Mouse (Mus musculus): ENCODE data around the gene Gse1. TPM values are rescaled to one million over a fixed set of nuclear protein-coding genes. Genes with fewer than 3 reads are reported as not detected.

The Gse1 gene
- polyA plus RNA-seq, 1 experiment from 2014 or later = 23.9 TPM

DNA sequence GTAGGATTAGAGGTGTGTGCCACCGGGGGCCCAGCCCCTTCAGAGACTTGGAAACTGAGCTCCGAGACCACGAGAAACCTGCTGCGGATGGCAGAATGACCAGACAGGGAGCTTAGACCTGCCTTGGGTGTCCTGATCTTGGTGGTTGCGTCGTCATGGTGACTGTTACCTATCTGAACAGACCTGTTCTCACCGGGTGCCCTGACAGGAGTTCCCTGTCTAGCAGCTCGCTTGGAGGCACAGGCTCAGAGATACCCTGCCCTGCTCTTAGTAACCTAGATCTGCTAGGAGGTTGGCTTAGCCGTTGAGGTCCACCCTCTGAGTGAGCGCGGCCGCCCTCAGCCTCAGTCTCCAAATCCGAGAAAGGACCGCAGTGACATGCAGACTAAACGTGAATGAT, 292.0 kb downstream of the Gse1 start:
- ATAC-seq (ENCODE audit: low FRiP score) (no peak), DNase-seq (ENCODE audit: low spot score) (no peak)
- no peaks in the 10 kb centered on the region for H3K27me3 ChIP-seq (ENCODE audit: control insufficient read depth, insufficient read depth, low read length)
- no peaks in the 10 kb centered on the region for H3K9me3 ChIP-seq (ENCODE audit: control insufficient read depth, low read length)
- H3K4me2 ChIP-seq (replicated peaks) = peak overlapping the region; percentile 33
- WGBS = 70% methylated on average over 15 of the region's 15 CpGs
- no peaks in the 10 kb centered on the region for H3K36me3 ChIP-seq (replicated peaks; ENCODE audit: control insufficient read depth, insufficient read depth)
- H3K4me1 ChIP-seq (replicated peaks; ENCODE audit: control insufficient read depth, insufficient read depth, low read length) = peaks cover 80% of the 10 kb centered on the region
- no peak overlapping the region for H3K9ac ChIP-seq
- H3K4me3 ChIP-seq (replicated peaks; ENCODE audit: low read length) = no peak overlapping the region
- H3K27ac ChIP-seq = peak overlapping the region; percentile 79

DNA sequence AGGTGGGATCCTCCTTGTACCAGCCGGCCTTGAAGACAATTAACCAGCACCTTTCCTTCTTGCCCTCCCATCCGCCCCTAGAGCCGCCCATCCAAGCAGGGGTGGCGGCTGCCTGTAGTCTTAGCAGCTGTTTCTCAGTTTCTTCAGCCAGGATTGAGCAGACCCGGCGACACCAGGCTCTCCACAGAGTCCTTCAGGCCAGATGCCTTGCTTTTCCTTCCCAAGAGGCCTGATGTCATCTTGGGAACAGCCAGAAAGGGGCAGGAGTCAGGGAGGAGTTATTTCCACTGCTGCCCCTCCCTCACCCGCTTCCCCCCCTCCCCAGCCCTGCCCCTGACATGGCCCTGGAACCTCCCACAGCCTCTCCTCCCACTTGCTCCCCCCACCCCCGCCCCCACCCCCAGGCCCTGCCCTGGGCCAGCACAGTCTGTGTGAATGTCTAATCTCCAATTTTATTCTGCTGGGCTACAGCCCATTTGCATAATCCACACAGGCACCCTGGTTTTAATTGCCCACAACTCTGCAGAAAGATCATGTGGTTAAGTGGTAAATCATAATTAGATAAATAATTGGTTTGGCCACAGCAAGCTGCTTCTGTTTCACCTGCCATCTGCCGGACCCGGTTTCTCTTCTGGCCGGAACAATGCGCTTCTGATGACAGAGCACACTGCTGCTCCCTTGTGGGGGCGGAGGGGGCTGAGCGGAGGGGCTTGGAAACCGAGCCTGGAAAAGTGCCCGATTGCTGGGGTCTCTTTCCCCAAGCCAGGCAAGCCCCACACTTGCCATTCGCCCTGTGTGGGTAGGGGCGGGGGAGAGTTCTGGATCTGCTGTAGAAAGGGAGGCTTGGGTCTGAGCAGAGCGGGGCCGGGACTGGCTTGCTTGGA, 292.7 kb downstream of the Gse1 start:
- peak; percentile 78 for ATAC-seq (ENCODE audit: low FRiP score)
- Histone ChIP-seq H3K4me3 (replicated peaks; ENCODE audit: low read length) (no peak overlapping the region), H3K27ac (peak overlapping the region; percentile 79), H3K4me2 (replicated peaks) (peak overlapping the region; percentile 33), H3K4me1 (replicated peaks; ENCODE audit: control insufficient read depth, insufficient read depth, low read length) (peaks cover 86% of the 10 kb centered on the region), H3K9me3 (ENCODE audit: control insufficient read depth, low read length) (no peaks in the 10 kb centered on the region), H3K27me3 (ENCODE audit: control insufficient read depth, insufficient read depth, low read length) (no peaks in the 10 kb centered on the region), H3K36me3 (replicated peaks; ENCODE audit: control insufficient read depth, insufficient read depth) (no peaks in the 10 kb centered on the region), H3K9ac (peak overlapping the region; percentile 21; the same call in 1 of the 2 replicates)
- DNase-seq (ENCODE audit: low spot score) = peak; percentile 81
- 7% methylated on average over 20 of the region's 20 CpGs for WGBS

DNA sequence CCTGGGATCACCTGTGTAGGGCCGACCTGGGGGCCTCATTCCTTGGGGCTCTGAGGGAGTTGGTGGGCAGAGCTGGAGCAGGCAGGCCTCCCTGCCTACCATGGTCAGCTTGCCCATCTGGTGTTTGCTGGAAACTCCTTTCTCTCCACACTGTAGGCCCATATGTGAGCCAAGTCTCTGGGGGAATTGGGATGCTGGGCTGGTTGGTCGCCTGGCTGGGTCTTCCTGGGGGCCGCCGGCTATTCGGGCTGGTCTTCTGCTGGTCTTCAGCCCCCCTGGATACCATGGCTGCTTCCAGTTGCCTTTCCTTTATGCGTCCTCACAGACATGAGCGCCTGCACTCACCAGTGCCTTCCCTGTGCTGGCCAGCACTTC, 293.3 kb downstream of the Gse1 start:
- ATAC-seq (ENCODE audit: low FRiP score) (no peak; the same call in 1 of the 2 replicates), DNase-seq (ENCODE audit: low spot score) (no peak)
- WGBS = 22% methylated on average over 7 of the region's 7 CpGs
- no peaks in the 10 kb centered on the region for H3K27me3 ChIP-seq (ENCODE audit: control insufficient read depth, insufficient read depth, low read length)
- peak overlapping the region; percentile 79 for H3K27ac ChIP-seq
- H3K4me1 ChIP-seq (replicated peaks; ENCODE audit: control insufficient read depth, insufficient read depth, low read length) = peaks cover 86% of the 10 kb centered on the region
- no peaks in the 10 kb centered on the region for H3K9me3 ChIP-seq (ENCODE audit: control insufficient read depth, low read length)
- peak overlapping the region; percentile 21; the same call in 1 of the 2 replicates for H3K9ac ChIP-seq
- H3K4me2 ChIP-seq (replicated peaks) = peak overlapping the region; percentile 33
- H3K36me3 ChIP-seq (replicated peaks; ENCODE audit: control insufficient read depth, insufficient read depth) = no peaks in the 10 kb centered on the region
- no peak overlapping the region for H3K4me3 ChIP-seq (replicated peaks; ENCODE audit: low read length)

DNA sequence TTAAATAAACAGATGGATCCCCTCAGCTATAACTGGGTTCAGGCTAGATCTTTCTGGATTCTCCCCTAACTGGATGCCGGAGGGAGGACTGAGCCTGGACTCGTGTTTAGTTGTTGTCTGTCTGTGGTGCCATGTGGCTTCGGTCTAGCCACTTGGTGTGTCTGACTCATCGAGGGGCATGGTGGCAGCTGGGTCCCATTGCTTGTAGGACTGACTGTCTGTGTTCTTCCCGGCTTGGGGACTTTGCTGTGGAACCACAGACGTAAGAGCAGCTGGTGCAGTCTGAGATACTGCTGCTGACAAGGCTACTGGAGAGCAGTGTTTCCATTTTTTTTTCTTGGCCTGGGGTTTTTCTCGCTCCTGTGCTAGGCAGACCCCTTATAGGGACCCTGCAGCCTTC, 295.4 kb downstream of the Gse1 start:
- WGBS = 47% methylated on average over 7 of the region's 7 CpGs
- Histone ChIP-seq H3K27ac (peak overlapping the region; percentile 47), H3K4me2 (replicated peaks) (no peak overlapping the region), H3K4me1 (replicated peaks; ENCODE audit: control insufficient read depth, insufficient read depth, low read length) (peaks cover 87% of the 10 kb centered on the region), H3K36me3 (replicated peaks; ENCODE audit: control insufficient read depth, insufficient read depth) (no peaks in the 10 kb centered on the region), H3K4me3 (replicated peaks; ENCODE audit: low read length) (no peak overlapping the region), H3K27me3 (ENCODE audit: control insufficient read depth, insufficient read depth, low read length) (no peaks in the 10 kb centered on the region), H3K9me3 (ENCODE audit: control insufficient read depth, low read length) (no peaks in the 10 kb centered on the region), H3K9ac (no peak overlapping the region)
- ATAC-seq (ENCODE audit: low FRiP score) (no peak), DNase-seq (ENCODE audit: low spot score) (no peak)

DNA sequence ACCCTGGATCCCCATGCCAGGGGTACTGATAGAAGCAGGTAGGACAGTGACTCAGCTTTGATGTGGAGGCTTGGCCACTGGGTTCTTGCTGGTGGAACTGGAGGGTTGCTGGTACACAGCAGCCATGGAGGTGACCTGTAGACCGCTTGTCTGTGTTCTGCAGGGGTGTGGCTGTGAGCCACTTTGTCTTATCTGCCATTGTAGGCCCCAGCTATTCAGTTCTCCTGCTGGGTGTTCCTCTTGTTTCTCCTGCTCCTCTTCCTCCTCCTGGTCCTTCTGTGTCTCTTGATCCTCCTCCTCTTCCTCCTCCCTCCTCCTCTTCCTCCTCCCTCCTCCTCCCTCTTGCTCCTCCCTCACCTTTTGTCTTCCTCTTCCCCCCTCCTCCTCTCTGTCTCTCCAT, 296.9 kb downstream of the Gse1 start:
- DNase-seq (ENCODE audit: low spot score) (no peak), ATAC-seq (ENCODE audit: low FRiP score) (no peak)
- Histone ChIP-seq H3K4me3 (replicated peaks; ENCODE audit: low read length) (no peak overlapping the region), H3K4me1 (replicated peaks; ENCODE audit: control insufficient read depth, insufficient read depth, low read length) (peaks cover 79% of the 10 kb centered on the region), H3K36me3 (replicated peaks; ENCODE audit: control insufficient read depth, insufficient read depth) (no peaks in the 10 kb centered on the region), H3K27me3 (ENCODE audit: control insufficient read depth, insufficient read depth, low read length) (no peaks in the 10 kb centered on the region), H3K4me2 (replicated peaks) (no peak overlapping the region), H3K9ac (no peak overlapping the region), H3K9me3 (ENCODE audit: control insufficient read depth, low read length) (no peaks in the 10 kb centered on the region), H3K27ac (no peak overlapping the region)
- 67% methylated on average over 1 of the region's 1 CpGs for WGBS

DNA sequence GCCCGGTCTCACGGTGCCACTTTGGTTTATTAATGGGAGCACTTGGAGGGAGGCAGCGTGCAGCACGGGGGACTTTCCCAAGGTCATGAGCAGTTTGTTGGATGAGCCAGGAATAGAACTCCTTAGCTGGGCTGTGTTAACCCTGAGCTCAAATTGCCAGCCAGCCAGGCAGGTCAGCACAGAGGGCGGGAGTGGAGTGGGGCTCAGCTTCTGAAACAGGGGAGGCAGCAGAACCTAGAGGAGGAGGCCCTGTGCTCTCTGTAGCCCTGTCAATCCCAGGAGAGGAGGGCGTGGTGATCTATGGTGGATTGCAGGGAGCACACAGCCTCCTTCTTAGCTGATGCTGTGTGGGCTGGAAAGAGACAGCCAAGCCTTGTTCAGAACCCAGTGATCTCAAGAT, 297.6 kb downstream of the Gse1 start:
- Histone ChIP-seq H3K27ac (no peak overlapping the region), H3K4me1 (replicated peaks; ENCODE audit: control insufficient read depth, insufficient read depth, low read length) (peaks cover 72% of the 10 kb centered on the region), H3K9ac (no peak overlapping the region), H3K4me3 (replicated peaks; ENCODE audit: low read length) (no peak overlapping the region), H3K4me2 (replicated peaks) (no peak overlapping the region), H3K36me3 (replicated peaks; ENCODE audit: control insufficient read depth, insufficient read depth) (no peaks in the 10 kb centered on the region), H3K27me3 (ENCODE audit: control insufficient read depth, insufficient read depth, low read length) (no peaks in the 10 kb centered on the region), H3K9me3 (ENCODE audit: control insufficient read depth, low read length) (no peaks in the 10 kb centered on the region)
- ATAC-seq (ENCODE audit: low FRiP score) (no peak), DNase-seq (ENCODE audit: low spot score) (no peak)
- 43% methylated on average over 6 of the region's 6 CpGs for WGBS

DNA sequence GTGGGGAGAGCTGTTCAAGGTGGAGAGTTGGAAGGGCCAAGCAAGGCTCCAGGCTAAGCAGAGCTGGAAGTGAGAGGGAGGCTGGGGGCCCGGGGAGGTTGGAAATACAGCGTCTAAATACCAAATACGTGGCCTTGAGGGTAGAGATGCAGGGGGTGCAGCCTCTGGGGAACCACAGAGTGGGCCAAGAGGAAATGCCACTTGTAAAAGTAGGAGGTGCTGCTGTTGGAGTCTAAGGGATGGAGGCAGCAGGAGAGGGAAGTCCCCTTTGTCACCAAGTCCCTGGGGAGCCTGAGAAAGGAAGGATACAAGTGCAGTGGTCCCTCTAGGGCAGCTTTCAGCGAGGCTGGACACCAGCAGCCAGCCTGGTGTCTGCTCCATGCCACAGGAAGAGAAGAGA, 298.3 kb downstream of the Gse1 start:
- DNase-seq (ENCODE audit: low spot score) (no peak), ATAC-seq (ENCODE audit: low FRiP score) (no peak)
- 0 out of 2 replicates have a peak overlapping the region, but pooled peaks have one; percentile 24 for H3K9ac ChIP-seq
- WGBS = 35% methylated on average over 4 of the region's 4 CpGs
- no peaks in the 10 kb centered on the region for H3K36me3 ChIP-seq (replicated peaks; ENCODE audit: control insufficient read depth, insufficient read depth)
- H3K4me2 ChIP-seq (replicated peaks) = no peak overlapping the region
- no peak overlapping the region for H3K27ac ChIP-seq
- H3K9me3 ChIP-seq (ENCODE audit: control insufficient read depth, low read length) = no peaks in the 10 kb centered on the region
- H3K4me3 ChIP-seq (replicated peaks; ENCODE audit: low read length) = no peak overlapping the region
- H3K27me3 ChIP-seq (ENCODE audit: control insufficient read depth, insufficient read depth, low read length) = no peaks in the 10 kb centered on the region
- H3K4me1 ChIP-seq (replicated peaks; ENCODE audit: control insufficient read depth, insufficient read depth, low read length) = peaks cover 68% of the 10 kb centered on the region

DNA sequence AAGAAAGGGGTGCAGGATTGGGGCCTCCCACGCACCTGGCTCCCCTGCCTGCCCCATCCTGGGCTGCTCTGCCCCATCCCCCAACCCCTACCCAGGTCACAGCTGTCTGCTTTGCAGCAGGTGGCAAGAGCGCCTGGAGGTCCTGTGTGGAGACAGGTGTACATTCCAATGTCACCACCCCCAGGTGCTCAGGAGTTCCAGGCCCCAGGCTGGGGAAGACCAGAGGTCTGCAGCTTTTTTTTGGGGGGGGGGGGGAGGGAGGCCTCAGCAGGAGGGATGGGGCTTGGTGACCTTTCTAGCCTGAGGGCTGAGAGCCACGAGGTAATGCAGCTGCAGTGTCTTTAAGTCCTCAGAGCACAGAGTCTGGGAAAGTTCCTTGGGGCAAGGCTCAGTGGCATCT, 300.1 kb downstream of the Gse1 start:
- ATAC-seq (ENCODE audit: low FRiP score) (no peak), DNase-seq (ENCODE audit: low spot score) (no peak)
- Histone ChIP-seq H3K9ac (no peak overlapping the region), H3K27ac (no peak overlapping the region), H3K9me3 (ENCODE audit: control insufficient read depth, low read length) (no peaks in the 10 kb centered on the region), H3K4me1 (replicated peaks; ENCODE audit: control insufficient read depth, insufficient read depth, low read length) (peaks cover 72% of the 10 kb centered on the region), H3K4me3 (replicated peaks; ENCODE audit: low read length) (no peak overlapping the region), H3K27me3 (ENCODE audit: control insufficient read depth, insufficient read depth, low read length) (no peaks in the 10 kb centered on the region), H3K36me3 (replicated peaks; ENCODE audit: control insufficient read depth, insufficient read depth) (no peaks in the 10 kb centered on the region), H3K4me2 (replicated peaks) (no peak overlapping the region)
- 18% methylated on average over 3 of the region's 3 CpGs for WGBS

DNA sequence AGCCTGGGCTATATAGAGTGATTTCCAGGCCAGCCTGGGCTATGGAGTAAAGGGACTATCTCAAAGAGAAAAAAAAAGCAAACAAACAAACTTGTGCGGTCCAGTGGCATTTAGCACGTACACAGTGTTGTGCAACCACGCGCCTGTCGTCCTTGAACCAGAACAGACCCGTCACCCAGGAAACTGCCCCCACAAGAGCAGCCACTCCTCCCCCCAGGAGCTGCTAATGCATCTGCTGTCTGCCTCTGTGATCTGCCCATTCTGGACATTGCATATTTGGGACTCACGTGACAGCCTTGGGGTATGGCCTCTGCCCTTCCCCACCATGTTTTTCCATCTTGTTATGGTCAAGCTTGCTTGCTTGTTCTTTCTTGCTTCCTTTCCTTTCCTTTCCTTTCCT, 301.0 kb downstream of the Gse1 start:
- H3K9me3 ChIP-seq (ENCODE audit: control insufficient read depth, low read length) = no peaks in the 10 kb centered on the region

More for the DNA sequence above, 301.0 kb downstream of the Gse1 start:
- H3K9ac ChIP-seq = no peak overlapping the region
- DNase-seq (ENCODE audit: low spot score) = no peak
- no peak overlapping the region for H3K4me2 ChIP-seq (replicated peaks)
- H3K36me3 ChIP-seq (replicated peaks; ENCODE audit: control insufficient read depth, insufficient read depth) = no peaks in the 10 kb centered on the region
- 41% methylated on average over 7 of the region's 7 CpGs for WGBS
- no peaks in the 10 kb centered on the region for H3K27me3 ChIP-seq (ENCODE audit: control insufficient read depth, insufficient read depth, low read length)
- no peak overlapping the region for H3K27ac ChIP-seq
- H3K4me3 ChIP-seq (replicated peaks; ENCODE audit: low read length) = no peak overlapping the region
- no peak for ATAC-seq (ENCODE audit: low FRiP score)
- H3K4me1 ChIP-seq (replicated peaks; ENCODE audit: control insufficient read depth, insufficient read depth, low read length) = peaks cover 74% of the 10 kb centered on the region
